Mouse (Mus musculus) midbrain, embryonic 15.5 days (tissue): ENCODE measurements around the gene Olfr656. TPM values are rescaled to one million over a fixed set of nuclear protein-coding genes. Genes with fewer than 3 reads are reported as not detected.

Experiments used
- polyA plus RNA-seq: library from polyadenylated mRNA; unstranded; fragments of >200 nt; fragmentation: Nextera tagmentation; extraction: Ambion mirVana; gene quantifications from 2 replicates; pipeline ENCODE4 v1.2.1, GENCODE M21; 2015

The Olfr656 gene
- polyA plus RNA-seq, 1 experiment from 2014 or later: not detected

Other genes with a start within 250 kb of the Olfr656 start
- 0.05 TPM in 1 of 2 replicates, not detected in the other for gene Trim30b, start 244.1 kb upstream of the Olfr656 start, polyA plus RNA-seq
- 0.15 and 0.19 TPM in 2 replicates for gene Trim30c, start 213.1 kb upstream of the Olfr656 start, polyA plus RNA-seq
- gene Trim30a, start 148.8 kb upstream of the Olfr656 start, polyA plus RNA-seq: 0.80 and 0.92 TPM in 2 replicates
- gene Trim30d, start 106.1 kb upstream of the Olfr656 start, polyA plus RNA-seq: 0.45 and 0.50 TPM in 2 replicates
- not detected in 2 replicates for gene Olfr651, start 63.8 kb upstream of the Olfr656 start, polyA plus RNA-seq
- gene Olfr652, start 53.1 kb upstream of the Olfr656 start, polyA plus RNA-seq: 0.04 TPM in 1 of 2 replicates, not detected in the other
- gene Olfr653, start 36.6 kb upstream of the Olfr656 start, polyA plus RNA-seq: not detected in 2 replicates
- gene Olfr654, start 26.9 kb upstream of the Olfr656 start, polyA plus RNA-seq: not detected in 2 replicates
- gene Olfr655, start 12.2 kb upstream of the Olfr656 start, polyA plus RNA-seq: not detected in 2 replicates
- not detected in 2 replicates for gene Olfr657, start 10.8 kb downstream of the Olfr656 start, polyA plus RNA-seq
- 0.10 and 0.11 TPM in 2 replicates for gene Olfr658, start 33.4 kb downstream of the Olfr656 start, polyA plus RNA-seq
- gene Olfr659, start 52.8 kb downstream of the Olfr656 start, polyA plus RNA-seq: not detected in 2 replicates
- gene Olfr661, start 72.5 kb downstream of the Olfr656 start, polyA plus RNA-seq: not detected in 2 replicates
- gene Usp17le, start 163.5 kb downstream of the Olfr656 start, polyA plus RNA-seq: not detected in 2 replicates
- not detected in 2 replicates for gene Usp17lb, start 228.6 kb downstream of the Olfr656 start, polyA plus RNA-seq
- gene Usp17la, start 243.1 kb downstream of the Olfr656 start, polyA plus RNA-seq: not detected in 2 replicates